Mouse (Mus musculus) limb, embryonic 15.5 days (tissue): ENCODE measurements around the gene Acod1. TPM values are rescaled to one million over a fixed set of nuclear protein-coding genes. Genes with fewer than 3 reads are reported as not detected.

Experiments used
- ATAC-seq: fragments of 200-750 bp; cut with Nextera tagmentation; 2 replicates; pipeline ENCODE4 v1.8.0; 2017; ENCODE audit warnings: low read depth, moderate TSS enrichment; ENCODE audit not compliant: insufficient number of reproducible peaks, low FRiP score, low TSS enrichment
- H3K27ac ChIP-seq: fragments of 300-500 bp; sonication (generic); 2 replicates; pipeline ENCODE4 v1.5.1; 2015; ENCODE audit warnings: moderate library complexity, mild to moderate bottlenecking, inconsistent platforms
- H3K27me3 ChIP-seq: fragments of 300-500 bp; sonication (generic); 2 replicates; pipeline ENCODE4 v1.6.1; 2015; ENCODE audit warnings: inconsistent platforms
- H3K36me3 ChIP-seq: fragments of 300-500 bp; sonication (generic); 2 replicates; pipeline ENCODE4 v1.6.1; 2015; ENCODE audit warnings: inconsistent platforms
- H3K4me1 ChIP-seq: fragments of 300-500 bp; sonication (generic); 2 replicates; pipeline ENCODE4 v1.6.1; 2015; ENCODE audit warnings: inconsistent platforms
- H3K4me2 ChIP-seq: fragments of 300-500 bp; sonication (generic); 2 replicates; pipeline ENCODE4 v1.6.1; 2015; ENCODE audit warnings: mild to moderate bottlenecking, inconsistent platforms
- H3K4me3 ChIP-seq: fragments of 300-500 bp; sonication (generic); 2 replicates; pipeline ENCODE4 v1.5.1; 2015; ENCODE audit warnings: mild to moderate bottlenecking, inconsistent platforms
- H3K9ac ChIP-seq: fragments of 300-500 bp; sonication (generic); 2 replicates; pipeline ENCODE4 v1.6.1; 2015; ENCODE audit warnings: inconsistent platforms
- H3K9me3 ChIP-seq: fragments of 300-500 bp; sonication (generic); 2 replicates; pipeline ENCODE4 v1.6.1; 2016; ENCODE audit warnings: inconsistent platforms
- WGBS: fragments of 180-500 bp; shearing (Covaris S2); methylation state at CpG from one replicate; pipeline ENCODE4 v1.1.7; 2015; 5-methylcytosine and 5-hydroxymethylcytosine counted together
- polyA plus RNA-seq: library from polyadenylated mRNA; unstranded; fragments of >200 nt; fragmentation: Nextera tagmentation; extraction: Ambion mirVana; gene quantifications from 2 replicates; pipeline ENCODE4 v1.2.1, GENCODE M21; 2015

The Acod1 gene
- polyA plus RNA-seq, 1 experiment from 2014 or later, result not detected

- Histone ChIP-seq H3K9me3 (no peaks in the 10 kb centered on the region), H3K36me3 (peaks cover 9% of the 10 kb centered on the region; the same call in 1 of the 2 replicates), H3K27ac (no peak overlapping the region), H3K4me2 (no peak overlapping the region), H3K27me3 (no peaks in the 10 kb centered on the region), H3K9ac (no peak overlapping the region), H3K4me1 (peaks cover 9% of the 10 kb centered on the region), H3K4me3 (no peak overlapping the region)
- ATAC-seq, result no peak
- 76% methylated on average over 6 of the region's 6 CpGs for WGBS
These were observed 49.8 kb downstream of the Acod1 start for GRCm38 (mm10) chr14:103096621-103097020.

- WGBS, result 0% methylated on average over 2 of the region's 2 CpGs
- H3K9ac ChIP-seq, result peak overlapping the region; percentile 99
- no peaks in the 10 kb centered on the region for H3K9me3 ChIP-seq
- ATAC-seq, result no peak
- peak overlapping the region; percentile 69 for H3K4me3 ChIP-seq
- peak overlapping the region; percentile 54 for H3K4me2 ChIP-seq
- H3K36me3 ChIP-seq, result peaks cover 6% of the 10 kb centered on the region; the same call in 1 of the 2 replicates
- no peaks in the 10 kb centered on the region for H3K27me3 ChIP-seq
- peaks cover 9% of the 10 kb centered on the region for H3K4me1 ChIP-seq
- peak overlapping the region; percentile 99; the same call in 1 of the 2 replicates for H3K27ac ChIP-seq
These were observed 51.4 kb downstream of the Acod1 start for GRCm38 (mm10) chr14:103098213-103098586.

DNA sequence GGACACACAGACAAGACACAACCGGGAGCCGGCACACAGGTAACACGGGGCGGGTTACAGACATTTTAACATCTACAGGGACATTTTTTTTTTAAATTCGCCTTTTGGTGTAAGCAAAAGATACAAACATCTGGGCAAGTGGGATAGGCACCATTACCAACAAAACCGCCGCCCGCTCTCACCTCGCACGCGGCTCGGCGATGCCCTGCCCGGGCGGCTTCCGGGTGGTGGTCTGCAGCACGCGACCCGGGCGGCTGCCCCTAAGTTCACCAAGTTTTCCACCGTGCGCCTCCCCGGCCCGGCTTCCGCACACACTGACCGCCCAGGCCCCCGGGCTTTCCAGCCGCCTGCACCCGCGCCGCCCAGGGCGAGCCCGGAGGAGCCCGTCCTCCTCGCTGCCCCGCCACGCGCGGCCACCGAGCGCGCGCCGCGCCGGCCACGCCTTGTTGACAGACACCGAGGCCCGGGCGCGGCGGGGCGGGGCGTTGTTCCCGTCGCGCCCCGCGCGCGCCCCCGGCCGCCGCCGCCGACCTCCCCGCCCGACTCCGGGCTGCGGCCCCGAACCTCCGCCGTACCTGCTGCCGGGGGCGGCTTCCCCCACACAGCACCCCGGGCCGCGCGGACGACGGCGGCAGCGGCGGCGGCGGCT, 51.9 kb downstream of the Acod1 start:
- peak overlapping the region; percentile 54 for H3K4me2 ChIP-seq
- no peaks in the 10 kb centered on the region for H3K27me3 ChIP-seq
- H3K27ac ChIP-seq, result peak overlapping the region; percentile 99
- H3K9me3 ChIP-seq, result no peaks in the 10 kb centered on the region
- peak overlapping the region; percentile 99 for H3K9ac ChIP-seq
- peaks cover 9% of the 10 kb centered on the region for H3K4me1 ChIP-seq
- H3K4me3 ChIP-seq, result peak overlapping the region; percentile 69
- H3K36me3 ChIP-seq, result peaks cover 6% of the 10 kb centered on the region; the same call in 1 of the 2 replicates
- 1% methylated on average over 48 of the region's 86 CpGs for WGBS
- ATAC-seq, result peak; percentile 87

DNA sequence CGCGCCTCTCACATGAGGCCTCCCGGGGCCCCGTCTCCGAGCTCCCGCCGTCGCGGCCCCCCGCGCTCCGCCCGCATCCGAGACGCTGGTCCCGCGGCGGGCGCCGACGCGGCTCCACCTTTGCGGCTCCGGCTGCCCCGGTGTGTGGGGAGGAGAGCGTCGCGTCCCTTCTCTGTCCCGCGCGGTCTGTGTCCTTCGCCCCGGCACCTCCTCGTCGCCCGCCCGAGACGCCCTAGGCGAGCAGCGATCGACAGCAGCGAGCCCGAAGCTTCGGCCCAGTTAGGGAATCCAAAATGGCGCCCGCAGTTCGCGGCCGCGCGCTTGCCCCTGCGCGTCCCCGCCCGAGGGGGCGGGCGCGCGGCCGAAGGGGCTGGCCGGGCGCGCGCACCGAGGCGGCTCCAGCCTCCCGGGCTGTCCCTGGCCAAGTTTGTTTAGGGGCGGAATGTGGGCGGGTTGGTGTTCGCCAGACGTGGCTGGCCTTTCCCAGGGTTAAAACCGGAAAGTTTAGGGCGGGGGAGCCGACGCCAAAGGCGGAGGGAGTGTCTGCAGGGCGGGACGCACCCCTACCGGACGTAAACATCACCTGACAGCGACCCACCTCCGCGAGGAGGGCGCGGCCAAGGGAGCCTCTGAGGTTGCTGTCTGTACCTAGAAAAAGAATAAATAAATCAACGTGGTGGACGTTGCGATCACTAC, 52.6 kb downstream of the Acod1 start, which contains the start of gene Fbxl3:
TSS of gene Fbxl3 (minus strand) at position 329 of the 696 bp plus-strand sequence.
- peak within 1 kb of the TSS; percentile 99 for H3K9ac ChIP-seq
- H3K4me3 ChIP-seq, result peak within 1 kb of the TSS; percentile 69
- ATAC-seq, result peak; percentile 92
- peaks cover 9% of the 10 kb centered on the region for H3K4me1 ChIP-seq
- H3K9me3 ChIP-seq, result no peaks in the 10 kb centered on the region
- no peaks in the 10 kb centered on the region for H3K27me3 ChIP-seq
- WGBS, result under 1% methylated on average over 84 of the region's 88 CpGs
- H3K4me2 ChIP-seq, result peak within 1 kb of the TSS; percentile 54
- peaks cover 6% of the 10 kb centered on the region; the same call in 1 of the 2 replicates for H3K36me3 ChIP-seq
- peak within 1 kb of the TSS; percentile 99 for H3K27ac ChIP-seq

GRCm38 (mm10) chr14:103100296-103100695, 53.5 kb downstream of the Acod1 start:
- Histone ChIP-seq H3K4me1 (peaks cover 6% of the 10 kb centered on the region), H3K9ac (no peak overlapping the region), H3K27ac (no peak overlapping the region), H3K9me3 (no peaks in the 10 kb centered on the region), H3K27me3 (no peaks in the 10 kb centered on the region), H3K36me3 (0 out of 2 replicates have a peak, but pooled peaks cover 2% of the 10 kb centered on the region), H3K4me2 (0 out of 2 replicates have a peak overlapping the region, but pooled peaks have one; percentile 54), H3K4me3 (no peak overlapping the region)
- no peak for ATAC-seq
- whole genome bisulfite sequencing, result 72% methylated on average over 13 of the region's 13 CpGs

- Histone ChIP-seq H3K9ac (no peak overlapping the region), H3K36me3 (no peaks in the 10 kb centered on the region), H3K27ac (no peak overlapping the region), H3K4me2 (no peak overlapping the region), H3K27me3 (no peaks in the 10 kb centered on the region), H3K9me3 (no peaks in the 10 kb centered on the region), H3K4me1 (peaks cover 6% of the 10 kb centered on the region), H3K4me3 (no peak overlapping the region)
- WGBS, result 74% methylated on average over 3 of the region's 3 CpGs
- ATAC-seq, result no peak
These were observed 54.4 kb downstream of the Acod1 start for GRCm38 (mm10) chr14:103101171-103101570.

DNA sequence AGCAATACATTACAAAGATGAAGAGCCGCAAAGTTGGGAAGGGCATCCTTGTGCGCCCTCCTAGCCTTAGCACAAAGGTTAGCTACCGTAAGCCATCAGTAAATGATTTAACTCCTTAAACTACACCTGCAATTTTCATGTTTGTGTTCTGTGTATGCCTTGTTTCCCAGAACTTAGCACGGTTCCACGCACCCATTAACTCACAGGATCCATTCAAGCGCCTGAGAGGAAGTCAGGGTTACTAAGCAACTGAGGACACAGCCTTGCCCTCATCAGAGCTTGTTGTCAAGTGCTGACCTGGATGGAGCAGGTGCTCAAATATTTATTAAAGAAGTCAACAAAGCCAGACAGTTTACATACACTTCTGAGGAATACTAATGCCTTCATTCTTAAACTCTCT, 55.5 kb downstream of the Acod1 start:
- H3K36me3 ChIP-seq, result no peaks in the 10 kb centered on the region
- H3K4me1 ChIP-seq, result peaks cover 5% of the 10 kb centered on the region
- no peaks in the 10 kb centered on the region for H3K9me3 ChIP-seq
- no peak overlapping the region for H3K4me2 ChIP-seq
- no peaks in the 10 kb centered on the region for H3K27me3 ChIP-seq
- no peak overlapping the region for H3K9ac ChIP-seq
- WGBS, result 73% methylated on average over 6 of the region's 6 CpGs
- H3K4me3 ChIP-seq, result no peak overlapping the region
- no peak overlapping the region for H3K27ac ChIP-seq
- ATAC-seq, result no peak

GRCm38 (mm10) chr14:103102731-103103335, 56.1 kb downstream of the Acod1 start:
- Histone ChIP-seq H3K9ac (no peak overlapping the region), H3K27ac (no peak overlapping the region), H3K9me3 (no peaks in the 10 kb centered on the region), H3K27me3 (no peaks in the 10 kb centered on the region), H3K4me1 (peaks cover 3% of the 10 kb centered on the region; the same call in 1 of the 2 replicates), H3K36me3 (no peaks in the 10 kb centered on the region), H3K4me3 (no peak overlapping the region), H3K4me2 (no peak overlapping the region)
- 79% methylated on average over 10 of the region's 10 CpGs for WGBS
- no peak for ATAC-seq

Other genes starting within 250 kb of the Acod1 start
- gene Kctd12, start 64.3 kb upstream of the Acod1 start, polyA plus RNA-seq, result 34.5 and 50.6 TPM in 2 replicates
- 33.5 and 35.2 TPM in 2 replicates for gene Cln5, start 23.2 kb downstream of the Acod1 start, polyA plus RNA-seq
- gene Fbxl3, start 52.6 kb downstream of the Acod1 start, polyA plus RNA-seq, result 21.6 and 26.7 TPM in 2 replicates